Mouse (Mus musculus) bone marrow, adult 2 months (tissue): ENCODE data around the gene Meis3.

Experiments used
- CTCF ChIP-seq: fragments of 200-500 bp; IDR thresholded peaks from 2 replicates; pipeline ENCODE4 v1.5.1; 2011; ENCODE audit warnings: low read length, control low read depth; ENCODE audit not compliant: control insufficient read depth, insufficient read depth
- POLR2A ChIP-seq: fragments of 200-500 bp; IDR thresholded peaks from 2 replicates; pipeline ENCODE4 v1.6.1; 2011; ENCODE audit warnings: low read depth, mild to moderate bottlenecking, control low read depth, low read length, borderline replicate concordance; ENCODE audit not compliant: control insufficient read depth

DNA sequence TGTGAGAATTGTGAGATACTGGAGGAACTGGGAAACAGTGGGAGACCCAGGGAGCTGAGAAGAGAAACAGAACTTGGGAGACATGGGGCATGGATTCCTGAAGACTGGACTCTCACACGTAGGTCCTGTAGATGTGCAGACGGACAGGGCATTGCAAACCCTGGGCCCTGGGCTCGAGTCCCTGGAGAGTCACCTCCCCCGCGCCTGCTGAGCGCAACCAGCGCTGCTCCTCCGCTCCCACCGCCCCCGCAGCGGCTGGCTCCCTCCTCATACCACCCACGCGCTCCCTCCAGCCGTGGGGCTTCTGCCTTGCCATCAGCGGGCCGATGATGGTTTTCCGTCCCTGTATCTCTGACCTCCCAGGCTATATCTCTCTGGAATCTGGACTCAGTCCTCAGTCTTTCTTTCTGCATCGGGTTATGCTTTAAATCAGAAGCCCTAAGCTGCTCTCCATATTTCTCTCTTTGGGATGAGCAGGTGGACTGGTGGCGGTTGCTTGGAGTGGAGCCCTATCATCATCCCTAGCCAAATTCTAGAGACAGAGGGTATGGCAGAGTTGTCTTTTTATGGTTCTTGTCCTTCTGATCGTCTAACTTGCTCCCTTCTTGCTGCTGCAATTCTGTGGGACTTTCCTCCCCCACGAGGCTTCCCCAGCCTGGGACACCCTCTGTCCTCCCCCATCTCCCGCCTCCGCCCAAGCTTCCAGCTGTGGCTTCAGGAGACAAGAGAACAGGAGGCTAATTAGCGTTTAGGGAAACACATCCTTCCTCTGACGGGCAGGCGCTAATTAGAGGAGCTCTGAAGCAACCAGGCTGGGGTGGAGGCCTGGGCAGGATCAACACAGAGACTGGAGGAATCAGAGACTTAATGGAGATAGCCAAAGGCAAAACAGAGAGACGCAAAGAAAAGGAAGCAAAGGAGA is 28.1 kb upstream of the Meis3 start:
- TF ChIP-seq POLR2A: no peak
- TF ChIP-seq CTCF: no peak
